Mouse (Mus musculus) thymus, adult 2 months (tissue): ENCODE measurements around the gene C9. TPM values are rescaled to one million over a fixed set of nuclear protein-coding genes. Genes with fewer than 3 reads are reported as not detected.

Experiments used
- DNase-seq: peaks from one replicate; pipeline ENCODE4 v3.0.0; 2021
- H3K27ac ChIP-seq: fragments of 200-500 bp; 2 replicates; pipeline ENCODE4 v1.5.1; 2012; ENCODE audit warnings: low read length, control low read depth; ENCODE audit not compliant: control insufficient read depth, insufficient read depth
- H3K27me3 ChIP-seq: fragments of 200-500 bp; 2 replicates; pipeline ENCODE4 v1.6.1; 2012; ENCODE audit warnings: mild to moderate bottlenecking, low read length, moderate library complexity, mixed read lengths; ENCODE audit not compliant: control insufficient read depth, insufficient read depth
- H3K36me3 ChIP-seq: fragments of 200-500 bp; 2 replicates; pipeline ENCODE4 v1.6.1; 2012; ENCODE audit warnings: mild to moderate bottlenecking, low read length, moderate library complexity; ENCODE audit not compliant: control insufficient read depth, insufficient read depth
- H3K4me1 ChIP-seq: fragments of 200-500 bp; replicated peaks from 2 replicates; pipeline ENCODE4 v1.6.1; 2012; ENCODE audit warnings: low read length; ENCODE audit not compliant: control insufficient read depth, insufficient read depth
- H3K4me3 ChIP-seq: fragments of 200-500 bp; 2 replicates; pipeline ENCODE4 v1.5.1; 2012; ENCODE audit warnings: mild to moderate bottlenecking, low read length, control low read depth, moderate library complexity; ENCODE audit not compliant: control insufficient read depth, insufficient read depth
- CTCF ChIP-seq: fragments of 200-500 bp; IDR thresholded peaks from 2 replicates; pipeline ENCODE4 v1.5.1; 2012; ENCODE audit warnings: mild to moderate bottlenecking, control low read depth, low read length, moderate library complexity, borderline replicate concordance; ENCODE audit not compliant: control insufficient read depth, poor library complexity, insufficient read depth; ENCODE audit errors: extremely low read depth
- POLR2A ChIP-seq: fragments of 200-500 bp; IDR thresholded peaks from 2 replicates; pipeline ENCODE4 v1.6.1; 2012; ENCODE audit warnings: mild to moderate bottlenecking, low read length, control low read depth, moderate library complexity; ENCODE audit not compliant: control insufficient read depth, poor library complexity, insufficient read depth; ENCODE audit errors: extremely low read depth
- WGBS: fragments of 180-500 bp; shearing (Covaris S2); methylation state at CpG from one replicate; pipeline ENCODE4 v1.1.7; 2018; 5-methylcytosine and 5-hydroxymethylcytosine counted together
- polyA plus RNA-seq: library from polyadenylated mRNA; depleted of rRNA; stranded (reverse); fragments of >200 nt; gene quantifications from 2 replicates; pipeline ENCODE4 v1.2.3, GENCODE M21; 2012

The C9 gene
- polyA plus RNA-seq, 1 experiment: not detected

DNA sequence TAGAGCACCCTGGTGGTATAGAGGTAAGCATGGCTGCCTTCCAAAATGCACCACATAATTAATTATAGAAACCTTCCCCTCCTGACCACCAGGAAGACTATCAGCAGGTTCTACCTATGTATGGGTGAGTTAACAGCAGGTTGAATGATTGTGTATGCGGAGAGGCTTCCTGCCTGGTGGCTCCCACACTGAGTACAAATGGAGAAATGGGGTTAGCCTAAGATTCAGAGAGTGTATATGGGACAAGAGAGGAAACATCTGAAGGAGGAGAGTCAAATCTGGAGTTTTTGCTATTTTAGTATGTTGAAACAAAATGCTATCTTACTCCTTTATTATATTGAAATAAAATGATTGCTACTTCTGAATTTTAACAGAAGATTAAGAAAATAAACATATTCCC is 72.4 kb downstream of the C9 start:
- Histone ChIP-seq H3K4me1 (peaks cover 2% of the 10 kb centered on the region; the same call in 1 of the 2 replicates), H3K36me3 (no peaks in the 10 kb centered on the region), H3K27me3 (no peaks in the 10 kb centered on the region), H3K4me3 (no peak overlapping the region), H3K27ac (no peak overlapping the region)
- TF ChIP-seq CTCF (no peak), POLR2A (no peak)
- WGBS: 100% methylated on average over 1 of the region's 1 CpGs
- no peak for DNase-seq

GRCm38 (mm10) chr15:6519417-6520255 is 74.5 kb downstream of the C9 start:
- TF ChIP-seq CTCF: no peak
- H3K4me3 ChIP-seq: no peak overlapping the region
- no peaks in the 10 kb centered on the region for H3K27me3 ChIP-seq
- no peak for DNase-seq
- no peak overlapping the region for H3K27ac ChIP-seq
- peaks cover 5% of the 10 kb centered on the region for H3K4me1 ChIP-seq
- WGBS: 50% methylated on average over 19 of the region's 19 CpGs
- H3K36me3 ChIP-seq: no peaks in the 10 kb centered on the region

DNA sequence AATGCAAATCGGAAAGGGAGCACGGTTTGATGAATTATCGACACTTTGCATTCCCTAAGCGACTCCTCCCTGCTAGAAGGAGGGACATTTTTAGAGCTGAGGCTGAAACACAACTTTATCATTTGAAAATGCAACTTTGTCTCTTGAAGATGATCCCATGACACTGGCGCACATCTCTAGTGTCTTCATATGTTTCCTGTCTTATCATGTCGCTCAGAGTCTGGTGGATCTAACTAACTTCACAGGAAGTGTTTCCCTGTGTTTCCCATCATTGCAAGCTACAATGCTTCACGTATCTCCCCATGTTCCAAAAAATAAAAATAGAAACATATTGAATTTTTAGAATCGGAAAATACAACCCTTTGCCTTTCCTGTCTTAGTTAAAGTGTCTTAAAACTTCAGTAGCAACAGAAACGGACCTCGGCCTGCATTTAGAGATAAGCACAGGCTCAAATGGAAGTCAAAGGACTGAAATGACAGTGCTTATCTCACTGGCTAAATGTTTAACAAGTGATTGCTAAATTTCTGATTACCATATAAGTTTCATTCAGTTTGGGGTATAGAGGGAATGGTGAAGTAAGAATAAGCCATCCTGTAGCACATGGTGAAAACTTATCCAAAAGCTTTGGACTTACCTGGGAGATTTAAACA is 75.5 kb downstream of the C9 start:
- Histone ChIP-seq H3K4me3 (no peak overlapping the region), H3K36me3 (no peaks in the 10 kb centered on the region), H3K27me3 (no peaks in the 10 kb centered on the region), H3K4me1 (peaks cover 5% of the 10 kb centered on the region), H3K27ac (no peak overlapping the region; the same call in 1 of the 2 replicates)
- 59% methylated on average over 10 of the region's 10 CpGs for WGBS
- no peak for TF ChIP-seq CTCF
- TF ChIP-seq POLR2A: no peak
- no peak for DNase-seq

DNA sequence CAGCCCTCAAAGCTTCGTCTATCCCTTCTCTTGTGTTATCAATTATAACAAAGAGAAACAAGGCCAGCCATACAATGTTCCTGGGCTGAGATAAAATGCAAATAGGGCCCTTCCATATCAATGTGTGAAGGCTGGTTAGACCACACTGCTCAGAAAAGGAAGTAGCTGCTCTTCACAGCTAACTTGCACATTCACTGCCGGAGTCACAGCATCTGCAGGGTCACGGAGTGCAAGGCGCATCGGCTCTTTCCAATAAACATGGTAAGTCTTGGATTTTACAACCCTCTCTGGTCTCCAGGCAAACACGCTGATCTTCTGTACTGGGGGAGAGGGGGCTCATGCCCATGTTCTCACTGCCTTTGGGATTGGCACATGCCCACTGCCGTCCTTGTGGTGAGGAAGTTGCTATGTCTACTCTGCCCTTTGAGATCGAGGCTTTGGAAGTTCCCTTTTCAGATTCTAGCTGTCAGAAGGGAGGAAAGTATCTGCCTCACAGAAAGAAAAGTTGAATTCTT is 77.6 kb downstream of the C9 start, which contains the start of gene Fyb:
TSS of gene Fyb (plus strand) at position 201 of the 515 bp plus-strand sequence.
- WGBS: 8% methylated on average over 8 of the region's 8 CpGs
- Histone ChIP-seq H3K36me3 (no peaks in the 10 kb centered on the region), H3K4me1 (peaks cover 5% of the 10 kb centered on the region), H3K4me3 (peak within 1 kb of the TSS; percentile 45), H3K27ac (peak within 1 kb of the TSS; percentile 58), H3K27me3 (no peaks in the 10 kb centered on the region)
- TF ChIP-seq POLR2A (no peak), CTCF (no peak)
- DNase-seq: peak; percentile 22

- no peak overlapping the region for H3K27ac ChIP-seq
- peaks cover 5% of the 10 kb centered on the region for H3K4me1 ChIP-seq
- H3K27me3 ChIP-seq: no peaks in the 10 kb centered on the region
- no peaks in the 10 kb centered on the region for H3K36me3 ChIP-seq
- TF ChIP-seq POLR2A (no peak), CTCF (no peak)
- DNase-seq: no peak
- H3K4me3 ChIP-seq: no peak overlapping the region
- WGBS: 55% methylated on average over 2 of the region's 2 CpGs
These were observed 79.7 kb downstream of the C9 start for GRCm38 (mm10) chr15:6524801-6525200.

DNA sequence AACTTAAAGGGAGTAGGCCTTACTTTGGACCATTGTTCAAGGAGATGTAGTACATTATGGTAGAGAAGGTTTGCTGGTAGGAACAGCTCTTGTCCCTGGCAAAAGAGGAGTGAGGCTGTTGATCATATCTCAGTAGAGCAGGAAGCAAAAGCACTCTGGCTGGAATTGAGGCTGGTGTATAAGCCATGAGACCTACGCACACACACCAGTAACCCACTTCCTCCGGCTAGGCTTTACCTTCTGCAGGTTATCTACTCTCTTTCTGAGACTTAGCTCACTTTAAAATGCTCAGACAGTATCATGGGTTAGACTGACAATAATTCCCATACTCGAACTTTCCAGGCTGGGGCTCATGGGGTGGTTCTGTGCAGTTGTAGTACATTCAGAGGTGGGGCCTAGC is 80.3 kb downstream of the C9 start:
- Histone ChIP-seq H3K36me3 (no peaks in the 10 kb centered on the region), H3K27me3 (no peaks in the 10 kb centered on the region), H3K4me3 (no peak overlapping the region), H3K4me1 (peaks cover 4% of the 10 kb centered on the region), H3K27ac (0 out of 2 replicates have a peak overlapping the region, but pooled peaks have one; percentile 28)
- DNase-seq: no peak
- TF ChIP-seq CTCF: no peak
- TF ChIP-seq POLR2A: no peak
- 18% methylated on average over 3 of the region's 3 CpGs for WGBS
